Mouse (Mus musculus): ENCODE data around the gene Slc38a1. TPM values are rescaled to one million over a fixed set of nuclear protein-coding genes. Genes with fewer than 3 reads are reported as not detected.

The Slc38a1 gene
- polyA plus RNA-seq (2014; fragmentation: Illumina TruSeq; extraction: RNeasy Lipid Tissue Mini Kit (QIAGEN cat#74804); ENCODE audit: low read depth, low replicate concordance): 13.4 TPM

DNA sequence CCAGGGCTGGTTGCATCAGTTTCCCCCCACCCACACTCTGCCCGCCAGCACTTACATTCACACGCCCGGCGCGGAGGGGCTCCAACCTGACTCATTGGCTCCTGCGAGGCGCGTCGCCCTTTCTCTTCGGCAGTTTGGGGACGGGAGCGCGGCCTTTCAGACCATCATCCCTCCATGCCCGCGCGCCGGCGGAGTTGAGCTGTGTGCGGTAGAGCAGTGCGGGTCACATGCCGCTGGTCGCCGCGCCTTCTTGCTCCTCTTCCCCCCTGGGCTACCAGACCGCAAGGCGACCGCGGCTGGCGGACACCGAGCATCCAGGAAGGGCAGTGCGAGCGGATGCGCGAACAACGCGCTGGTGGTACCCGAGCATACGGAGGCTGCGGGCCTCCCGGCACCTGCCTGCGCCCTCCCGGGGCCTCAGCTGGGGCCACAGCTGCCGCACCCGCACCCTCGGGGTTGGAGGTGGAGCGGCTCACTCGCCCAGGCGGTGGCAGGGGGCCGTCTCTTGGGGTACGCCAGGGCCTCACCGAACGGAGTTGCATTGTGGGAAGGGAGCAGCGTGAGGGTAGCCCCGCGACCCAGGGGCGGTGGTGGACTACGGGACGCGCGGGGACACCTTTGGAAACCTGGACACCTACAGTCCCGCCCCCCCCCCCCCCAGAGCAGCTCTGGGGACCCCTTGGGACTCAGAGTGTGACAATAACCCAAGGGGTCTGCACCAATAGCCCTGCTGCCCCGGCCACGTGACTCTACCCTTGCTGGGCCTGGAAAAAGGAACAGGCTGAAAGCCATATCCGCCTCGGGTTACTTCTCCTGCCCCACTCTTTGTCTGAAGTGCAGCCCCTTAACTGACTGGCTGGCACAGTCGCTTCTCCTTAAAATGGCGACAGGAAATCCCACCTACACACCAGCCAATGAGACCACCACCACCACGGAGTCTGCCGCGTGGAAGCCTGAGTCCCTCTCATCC, at the start of gene Slc38a1:
Slc38a1 (minus strand) TSS at position 478 of the 970 bp plus-strand sequence.

Other genes starting within 250 kb of the Slc38a1 start
- 143 TPM for gene Scaf11, start 182.1 kb downstream of the Slc38a1 start, polyA plus RNA-seq (2014; fragmentation: Illumina TruSeq; extraction: RNeasy Lipid Tissue Mini Kit (QIAGEN cat#74804); ENCODE audit: low read depth, low replicate concordance)
- 302 TPM for gene Slc38a2, start 56.8 kb upstream of the Slc38a1 start, polyA plus RNA-seq (2014; fragmentation: Illumina TruSeq; extraction: RNeasy Lipid Tissue Mini Kit (QIAGEN cat#74804); ENCODE audit: low read depth, low replicate concordance)